Mouse (Mus musculus) 3134 (cell line): ENCODE results near the gene Invs.

ENCODE experiments used
- DNase-seq: peaks from one replicate; pipeline ENCODE4 v3.0.0-alpha.2; 2011; ENCODE audit warnings: low spot score; ENCODE audit not compliant: insufficient read length; ENCODE audit errors: extremely low read depth

Invs gene

DNA sequence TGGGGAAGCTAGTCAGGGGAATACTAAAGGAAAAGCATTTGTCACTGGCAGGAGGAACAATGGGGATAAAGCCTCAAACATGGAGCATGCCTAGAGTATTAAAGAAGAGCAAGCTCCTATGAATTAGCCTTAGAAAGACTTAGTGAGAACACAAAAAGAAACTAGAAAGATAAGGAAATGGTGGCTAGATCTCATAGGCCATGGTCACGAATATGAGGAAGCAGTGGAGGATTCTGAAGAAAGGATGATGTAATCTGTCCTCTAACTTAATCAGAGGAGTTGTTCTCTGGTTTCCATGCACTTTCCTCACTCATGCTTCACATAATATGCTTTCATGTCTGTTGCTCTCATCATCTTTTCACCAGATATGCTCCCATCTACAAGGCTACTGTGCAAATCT lies 42.5 kb downstream of the Invs start:
- DNase-seq, result no peak

- no peak for DNase-seq
Measured at GRCm38 (mm10) chr4:48327192-48327591, 47.6 kb downstream of the Invs start.

- DNase-seq, result no peak
Measured at GRCm38 (mm10) chr4:48328042-48328441, 48.5 kb downstream of the Invs start.

DNA sequence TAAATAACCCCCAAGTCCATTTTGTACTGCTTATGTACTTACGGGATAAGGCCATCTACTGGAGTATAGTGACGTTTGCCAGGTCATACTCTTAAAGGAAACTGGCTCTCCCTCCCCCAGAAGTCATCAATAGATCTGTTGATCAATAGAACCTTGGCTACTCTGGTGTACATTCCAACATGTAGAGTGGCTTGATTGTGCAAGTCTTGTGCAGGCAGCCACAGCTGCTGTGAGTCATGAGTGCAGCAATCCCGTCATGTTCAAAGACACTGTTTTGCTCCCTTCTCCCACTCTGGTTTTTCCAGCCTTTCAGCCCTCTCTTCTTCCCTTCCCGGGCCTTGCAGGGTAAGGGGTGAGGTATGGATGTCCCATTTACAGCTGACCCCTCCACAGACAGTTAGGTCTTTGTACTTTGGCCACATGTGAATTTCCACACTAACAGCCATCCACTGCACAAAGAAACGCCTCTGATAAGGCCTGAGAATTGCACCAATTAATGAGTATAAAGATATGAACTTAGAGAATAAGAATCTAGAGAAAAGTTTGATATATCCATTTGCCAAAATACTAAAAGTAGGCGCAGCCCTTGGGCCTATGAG lies 53.0 kb downstream of the Invs start:
- peak; percentile 16 for DNase-seq

DNA sequence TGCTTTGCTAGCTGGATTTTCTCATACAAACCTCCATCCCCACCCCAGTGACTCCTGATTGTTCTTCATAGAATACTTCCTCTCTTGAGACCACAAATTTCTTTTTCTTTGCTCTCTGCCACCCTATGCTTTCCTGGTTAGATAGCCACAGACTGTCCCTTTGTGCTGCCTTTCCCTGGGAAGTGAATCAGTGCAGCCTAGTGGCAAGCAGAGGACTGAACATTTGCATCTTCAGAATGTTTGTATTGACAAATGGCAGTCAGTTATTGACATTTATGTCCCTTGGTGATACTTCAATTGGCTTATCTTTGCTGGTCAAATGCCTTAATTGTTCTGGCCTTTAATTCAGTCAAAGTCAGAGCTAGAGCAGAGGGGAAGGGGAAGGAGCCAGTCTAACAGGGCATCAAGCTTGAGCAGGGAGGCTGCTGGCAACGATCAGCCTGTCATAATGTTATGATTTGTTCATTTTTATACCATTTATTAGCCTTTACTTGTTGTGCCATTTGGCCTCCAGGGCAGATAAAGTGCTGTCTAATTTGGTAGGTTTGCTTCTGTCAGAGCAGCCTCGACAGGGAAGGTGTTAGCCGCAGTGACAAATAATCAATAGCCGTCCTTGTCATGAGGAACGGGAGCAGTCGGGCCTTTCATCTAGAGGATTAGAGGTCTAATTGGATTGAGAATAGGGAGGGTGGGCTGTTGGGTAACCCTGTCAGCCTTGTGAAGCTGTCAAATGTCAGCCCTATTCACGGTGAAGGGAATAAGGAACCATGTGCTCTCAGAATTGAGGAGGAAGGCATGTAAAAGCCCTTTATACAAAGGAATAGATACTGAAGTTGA lies 55.6 kb downstream of the Invs start:
- DNase-seq, result no peak

- DNase-seq, result no peak
Measured at GRCm38 (mm10) chr4:48342705-48343104, 63.1 kb downstream of the Invs start.

GRCm38 (mm10) chr4:48362367-48362766 lies 82.8 kb downstream of the Invs start:
- no peak for DNase-seq

- no peak for DNase-seq
Measured at GRCm38 (mm10) chr4:48371037-48371436, 91.5 kb downstream of the Invs start.

- DNase-seq, result peak; percentile 7
Measured at GRCm38 (mm10) chr4:48380940-48381339, 101.4 kb downstream of the Invs start.

DNA sequence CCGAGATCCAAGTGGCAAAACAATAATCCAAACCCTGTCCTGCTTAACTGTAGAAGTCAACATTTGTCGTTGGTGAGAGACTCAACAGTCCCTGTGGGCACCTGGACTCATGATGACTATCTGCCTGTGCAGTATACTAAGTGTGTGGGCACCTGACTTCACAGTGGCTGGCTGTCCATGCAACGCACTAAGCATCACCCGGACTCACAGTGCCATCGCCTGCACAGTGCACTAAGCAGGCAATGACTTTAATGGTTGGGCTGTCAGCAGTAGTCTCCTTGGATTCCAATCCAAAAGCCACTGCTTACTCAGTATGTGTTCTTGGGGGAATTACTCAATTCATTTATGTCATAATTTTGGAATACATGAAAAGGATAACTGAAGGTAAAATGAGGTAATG lies 102.9 kb downstream of the Invs start:
- no peak for DNase-seq

DNA sequence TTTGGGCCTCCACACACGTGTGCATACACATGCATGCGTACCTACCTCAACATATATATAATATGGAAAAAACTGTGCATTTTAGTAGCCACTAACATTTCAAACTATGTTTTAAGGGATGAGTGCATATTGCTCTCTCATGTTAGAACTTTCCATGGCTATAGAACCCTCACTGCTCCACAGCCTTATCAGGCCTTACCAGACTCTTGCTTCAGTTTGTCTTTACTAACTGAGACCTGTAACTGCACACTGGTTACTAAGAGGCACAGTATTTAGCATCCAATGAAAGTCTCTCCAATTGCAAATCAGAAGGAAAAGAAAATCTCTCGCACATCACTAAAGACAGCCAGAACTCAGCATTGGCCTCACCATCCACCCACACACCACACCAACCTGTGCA lies 117.4 kb downstream of the Invs start:
- DNase-seq, result no peak

- no peak for DNase-seq
Measured at GRCm38 (mm10) chr4:48403066-48403640, 123.6 kb downstream of the Invs start.

GRCm38 (mm10) chr4:48405724-48406491 lies 126.3 kb downstream of the Invs start:
- peak; percentile 35 for DNase-seq

DNA sequence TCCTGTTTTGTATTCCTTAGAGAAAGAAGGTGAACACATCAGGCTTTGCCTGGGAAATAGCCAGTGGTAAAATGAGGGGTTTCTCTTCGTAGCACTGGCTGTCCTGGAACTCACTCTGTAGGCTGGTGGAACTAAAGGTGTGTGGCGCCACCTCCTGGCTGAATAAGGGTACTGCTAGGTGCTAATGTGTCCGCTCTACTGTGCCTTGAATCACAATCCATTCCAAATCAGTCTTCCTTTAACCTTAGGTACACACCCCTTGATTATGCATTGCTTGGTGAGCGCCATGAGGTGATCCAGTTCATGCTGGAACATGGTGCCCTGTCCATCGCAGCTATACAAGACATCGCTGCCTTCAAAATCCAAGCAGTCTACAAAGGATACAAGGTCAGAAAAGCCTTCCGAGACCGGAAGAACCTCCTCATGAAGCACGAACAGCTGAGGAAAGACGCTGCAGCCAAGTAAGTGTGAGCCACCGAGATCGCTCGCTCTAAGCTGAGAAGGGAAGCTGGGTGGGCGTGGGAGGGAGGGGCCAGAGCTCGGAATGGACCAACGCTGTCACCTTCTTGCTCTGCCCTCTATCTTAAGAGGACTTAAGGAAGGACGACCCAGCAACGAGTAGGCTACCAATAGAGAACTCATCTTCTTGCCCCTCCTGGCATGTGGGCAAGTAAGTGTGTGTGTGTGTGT lies 127.9 kb downstream of the Invs start:
- no peak for DNase-seq

DNA sequence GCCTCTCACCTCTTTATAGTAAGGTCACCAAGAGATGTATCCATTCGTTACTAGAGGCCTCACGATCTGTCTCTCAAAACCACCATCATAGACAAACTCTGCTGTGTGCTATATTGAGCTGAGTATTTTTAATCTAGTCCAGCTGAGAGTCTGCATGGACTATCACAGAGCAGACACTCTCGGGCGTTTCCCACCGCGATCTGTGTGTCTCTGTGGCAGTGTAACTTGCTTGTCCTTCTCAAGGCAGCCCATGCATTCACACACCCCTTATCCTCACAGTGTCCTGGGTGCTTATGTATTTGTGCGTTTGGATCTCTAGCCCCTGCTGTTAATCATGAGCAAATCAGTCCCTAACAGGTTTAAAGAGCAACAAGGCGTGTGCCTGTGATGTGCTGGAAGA lies 133.9 kb downstream of the Invs start:
- no peak for DNase-seq

DNA sequence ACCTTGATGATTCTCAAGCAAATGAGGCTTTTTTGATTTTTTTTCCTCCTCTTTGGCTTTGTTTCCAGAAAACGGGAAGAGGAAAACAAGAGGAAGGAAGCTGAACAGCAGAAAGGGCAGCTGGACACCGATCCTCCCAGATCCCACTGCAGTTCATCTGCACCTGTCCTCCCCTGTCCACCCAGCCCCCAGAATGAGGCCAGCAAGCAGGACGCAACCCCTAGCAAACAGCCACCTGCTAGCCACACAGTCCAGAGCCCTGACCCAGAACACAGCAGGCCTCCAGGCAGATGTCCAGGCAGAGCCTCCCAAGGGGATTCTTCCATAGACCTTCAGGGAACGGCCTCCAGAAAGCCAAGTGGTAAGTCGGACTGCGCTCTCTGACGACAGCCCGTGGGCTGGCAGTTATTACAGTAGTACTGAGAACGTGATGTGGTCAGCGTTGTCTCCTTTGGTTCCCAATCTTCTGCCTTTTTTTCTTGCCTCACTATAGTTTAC lies 136.3 kb downstream of the Invs start:
- no peak for DNase-seq

GRCm38 (mm10) chr4:48418831-48419468 lies 139.4 kb downstream of the Invs start:
- no peak for DNase-seq

DNA sequence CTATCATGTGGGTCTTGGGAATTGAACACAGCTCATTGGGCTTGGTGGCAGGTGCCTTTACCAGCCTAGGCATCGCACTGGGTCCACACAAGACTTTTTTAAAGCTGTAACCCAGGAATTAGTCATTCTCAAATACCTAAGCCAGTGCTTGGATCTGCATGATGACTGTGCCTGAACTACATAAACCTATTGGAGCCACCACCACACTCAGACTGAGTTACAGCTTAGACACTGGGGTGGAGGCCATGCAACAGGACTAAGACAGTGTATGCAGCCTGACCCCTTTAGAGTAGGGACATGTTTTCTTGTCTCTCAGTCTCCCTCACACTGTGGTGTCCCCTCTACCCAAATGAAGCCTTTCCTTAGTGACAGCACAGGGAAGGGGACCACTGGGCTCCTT lies 143.1 kb downstream of the Invs start:
- DNase-seq, result no peak

GRCm38 (mm10) chr4:48423738-48424137 lies 144.2 kb downstream of the Invs start:
- no peak for DNase-seq

GRCm38 (mm10) chr4:48427413-48427812 lies 147.9 kb downstream of the Invs start:
- DNase-seq, result no peak
